Mouse (Mus musculus) CH12.LX (cell line): ENCODE data around the gene Tas2r134. TPM values are rescaled to one million over a fixed set of nuclear protein-coding genes. Genes with fewer than 3 reads are reported as not detected.

Source experiments
- DNase-seq: peaks from one replicate; pipeline ENCODE4 v3.0.0-alpha.2; 2013; ENCODE audit errors: extremely low read depth
- H3K27ac ChIP-seq: 2 replicates; pipeline ENCODE4 v1.5.1; 2012; ENCODE audit warnings: low read depth, mild to moderate bottlenecking, control low read depth, moderate library complexity; ENCODE audit not compliant: insufficient read depth
- H3K27me3 ChIP-seq: replicated peaks from 2 replicates; pipeline ENCODE3; 2012; ENCODE audit warnings: inconsistent platforms
- H3K36me3 ChIP-seq, 2 experiments: replicated peaks in 1 of 2; 2 replicates each; pipeline versions ENCODE3 to v1.6.1; 2012; ENCODE audit warnings: inconsistent platforms in 1 of 2, low read length in 1 of 2, mild to moderate bottlenecking in 1 of 2, mixed read lengths in 1 of 2, moderate library complexity in 1 of 2; ENCODE audit not compliant: control insufficient read depth in 1 of 2, insufficient read depth in 1 of 2
- H3K4me1 ChIP-seq, 2 experiments: 2 replicates each; pipeline ENCODE4 v1.6.1; 2012; ENCODE audit warnings: inconsistent platforms in 1 of 2, moderate library complexity in 1 of 2; ENCODE audit not compliant: insufficient read depth in 2 of 2, control insufficient read depth in 1 of 2
- H3K4me2 ChIP-seq: 2 replicates; pipeline ENCODE4 v1.6.1; 2012; ENCODE audit warnings: low read depth, mild to moderate bottlenecking, control low read depth; ENCODE audit not compliant: poor library complexity, insufficient read depth, severe bottlenecking
- H3K4me3 ChIP-seq, 3 experiments: fragments of 150-350 bp in 1 of 3; sonication (generic) in 1 of 3; replicated peaks in 1 of 3; 2 replicates each; pipeline versions ENCODE3 to v1.5.1; 2011 to 2012; ENCODE audit warnings: low read depth in 2 of 3, low read length in 2 of 3, mild to moderate bottlenecking in 2 of 3, moderate library complexity in 2 of 3, control low read depth in 1 of 3, improper control_type of control experiment in 1 of 3, inconsistent platforms in 1 of 3, mixed read lengths in 1 of 3; ENCODE audit not compliant: poor library complexity in 1 of 3
- H3K79me2 ChIP-seq: replicated peaks from 2 replicates; pipeline ENCODE4 v1.6.1; 2012; ENCODE audit warnings: mild to moderate bottlenecking, moderate library complexity; ENCODE audit not compliant: control insufficient read depth, poor library complexity, insufficient read depth, severe bottlenecking; ENCODE audit errors: extremely low read depth
- H3K9ac ChIP-seq: 2 replicates; pipeline ENCODE4 v1.6.1; 2012; ENCODE audit warnings: low read depth, mild to moderate bottlenecking, control low read depth, moderate library complexity; ENCODE audit not compliant: insufficient read depth
- H3K9me3 ChIP-seq: replicated peaks from 2 replicates; pipeline ENCODE3; 2012; ENCODE audit warnings: low read length, inconsistent platforms, mixed read lengths
- BHLHE40 ChIP-seq: IDR thresholded peaks from 2 replicates; pipeline ENCODE4 v1.6.1; 2011; ENCODE audit warnings: mild to moderate bottlenecking, low read depth, low read length, improper control_type of control experiment
- CTCF ChIP-seq, 2 experiments: IDR thresholded peaks in 1 of 2; conservative IDR thresholded peaks in 1 of 2; 2 replicates each; pipeline ENCODE4 v1.5.1; 2011 to 2012; ENCODE audit warnings: low read depth in 2 of 2, low read length in 2 of 2, improper control_type of control experiment in 1 of 2, inconsistent platforms in 1 of 2, mild to moderate bottlenecking in 1 of 2, moderate library complexity in 1 of 2
- E2F4 ChIP-seq: IDR thresholded peaks from 2 replicates; pipeline ENCODE4 v1.6.1; 2011; ENCODE audit warnings: low read depth, low read length, improper control_type of control experiment; ENCODE audit not compliant: insufficient replicate concordance
- ELF1 ChIP-seq: IDR thresholded peaks from 2 replicates; pipeline ENCODE4 v1.6.1; 2014; ENCODE audit warnings: low read depth, mild to moderate bottlenecking, inconsistent platforms, low read length, improper control_type of control experiment
- EP300 ChIP-seq: IDR thresholded peaks from 2 replicates; pipeline ENCODE4 v1.6.1; 2011; ENCODE audit warnings: low read length, improper control_type of control experiment
- HCFC1 ChIP-seq: IDR thresholded peaks from 2 replicates; pipeline ENCODE4 v1.6.1; 2012; ENCODE audit warnings: low read depth, mild to moderate bottlenecking, inconsistent platforms, low read length, improper control_type of control experiment
- JUN ChIP-seq: IDR thresholded peaks from 2 replicates; pipeline ENCODE4 v1.6.1; 2011; ENCODE audit warnings: low read depth, mild to moderate bottlenecking, low read length, improper control_type of control experiment, moderate library complexity; ENCODE audit not compliant: insufficient read depth
- JUND ChIP-seq: conservative IDR thresholded peaks from 2 replicates; pipeline ENCODE4 v1.6.1; 2011; ENCODE audit warnings: low read depth, low read length, improper control_type of control experiment
- KAT2A ChIP-seq: IDR thresholded peaks from 2 replicates; pipeline ENCODE4 v1.6.1; 2012; ENCODE audit warnings: low read length, improper control_type of control experiment, inconsistent platforms; ENCODE audit not compliant: insufficient replicate concordance
- MAX ChIP-seq: IDR thresholded peaks from 2 replicates; pipeline ENCODE4 v1.6.1; 2011; ENCODE audit warnings: low read length, improper control_type of control experiment
- MAZ ChIP-seq: IDR thresholded peaks from 2 replicates; pipeline ENCODE4 v1.6.1; 2012; ENCODE audit warnings: low read depth, mild to moderate bottlenecking, inconsistent platforms, low read length, improper control_type of control experiment, moderate library complexity
- MEF2A ChIP-seq: IDR thresholded peaks from 2 replicates; pipeline ENCODE4 v1.6.1; 2014; ENCODE audit warnings: low read depth, mild to moderate bottlenecking, inconsistent platforms, low read length, improper control_type of control experiment, borderline replicate concordance
- NELFE ChIP-seq: IDR thresholded peaks from 2 replicates; pipeline ENCODE4 v1.6.1; 2011; ENCODE audit warnings: low read depth, low read length, improper control_type of control experiment
- NRF1 ChIP-seq: IDR thresholded peaks from 2 replicates; pipeline ENCODE4 v1.6.1; 2014; ENCODE audit warnings: low read depth, mild to moderate bottlenecking, inconsistent platforms, low read length, improper control_type of control experiment, moderate library complexity
- POLR2AphosphoS2 ChIP-seq: IDR thresholded peaks from 2 replicates; pipeline ENCODE4 v1.6.1; 2011; ENCODE audit warnings: low read depth, low read length, improper control_type of control experiment
- RCOR1 ChIP-seq: conservative IDR thresholded peaks from 2 replicates; pipeline ENCODE4 v1.6.1; 2012; ENCODE audit warnings: low read depth, mild to moderate bottlenecking, inconsistent platforms, low read length, improper control_type of control experiment
- SIN3A ChIP-seq: IDR thresholded peaks from 2 replicates; pipeline ENCODE4 v1.6.1; 2012; ENCODE audit warnings: low read length, improper control_type of control experiment, inconsistent platforms
- TCF12 ChIP-seq: IDR thresholded peaks from 2 replicates; pipeline ENCODE4 v1.6.1; 2014; ENCODE audit warnings: low read depth, mild to moderate bottlenecking, inconsistent platforms, low read length, improper control_type of control experiment
- UBTF ChIP-seq: IDR thresholded peaks from 2 replicates; pipeline ENCODE4 v1.6.1; 2012; ENCODE audit warnings: low read depth, mild to moderate bottlenecking, inconsistent platforms, low read length, improper control_type of control experiment, moderate library complexity
- USF2 ChIP-seq: conservative IDR thresholded peaks from 2 replicates; pipeline ENCODE4 v1.6.1; 2011; ENCODE audit warnings: low read depth, low read length, improper control_type of control experiment
- ZC3H11A ChIP-seq: IDR thresholded peaks from 2 replicates; pipeline ENCODE4 v1.6.1; 2012; ENCODE audit warnings: low read depth, mild to moderate bottlenecking, inconsistent platforms, low read length, improper control_type of control experiment
- ZMIZ1 ChIP-seq: IDR thresholded peaks from 2 replicates; pipeline ENCODE4 v1.6.1; 2012; ENCODE audit warnings: low read depth, mild to moderate bottlenecking, inconsistent platforms, low read length, improper control_type of control experiment
- dilution Hi-C: fragments of 300-500 bp; cut with MboI; formaldehyde crosslinking; loops from 2 replicates; pipeline ENCODE4 v1.14.3; 2020; ENCODE audit warnings: low sequenced_read_pairs; ENCODE audit not compliant: extremely low pct_unique_long_range_greater_than_20kb, extremely low pct_ligation_motif_present
- in situ Hi-C: fragments of 300-500 bp; cut with MboI; formaldehyde crosslinking; loops from 3 replicates; pipeline ENCODE4 v1.14.3; 2019; ENCODE audit warnings: low sequenced_read_pairs, low pct_ligation_motif_present, low pct_unique_long_range_greater_than_20kb, mixed read lengths
- polyA plus RNA-seq: library from polyadenylated mRNA; unstranded; fragments of >175 nt; gene quantifications from 2 replicates; pipeline ENCODE4 v1.2.1, GENCODE M21; 2012; ENCODE audit warnings: low read depth; ENCODE audit not compliant: insufficient read length
- total RNA-seq, 2 experiments: library from RNA; depleted of rRNA; stranded (reverse); fragments of 300-350 nt in 1 of 2; fragments of >200 nt in 1 of 2; gene quantifications; 2 replicates each; pipeline ENCODE4 v1.2.3; 2012 to 2014

Tas2r134 gene
- total and polyA plus RNA-seq, 3 experiments, result not detected

DNA sequence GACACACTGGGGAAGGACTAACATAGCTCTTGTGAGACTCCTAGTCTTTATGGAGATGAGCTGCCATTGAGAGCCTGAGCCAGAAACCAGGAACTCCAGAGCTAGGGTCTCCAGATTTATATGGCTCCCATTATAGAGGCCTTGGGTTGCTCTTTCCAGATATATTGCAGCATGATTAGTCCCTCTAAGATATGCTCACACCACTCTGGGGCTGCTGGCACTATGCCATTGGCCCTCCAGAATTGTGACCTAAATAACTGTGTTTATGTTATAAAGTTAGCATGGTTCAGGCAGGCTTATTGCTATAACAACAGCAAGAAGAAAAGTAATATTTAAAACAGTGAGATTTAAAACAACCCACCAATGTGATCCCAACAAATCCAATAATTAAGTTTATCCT, 35.2 kb upstream of the Tas2r134 start:
- no peak overlapping the region for H3K27ac ChIP-seq
- no peaks in the 10 kb centered on the region for H3K9me3 ChIP-seq
- no peaks in the 10 kb centered on the region for H3K79me2 ChIP-seq
- no peak for DNase-seq
- no peaks in the 10 kb centered on the region for H3K4me1 ChIP-seq
- no peak overlapping the region for H3K9ac ChIP-seq
- H3K4me2 ChIP-seq, result no peak overlapping the region
- dilution Hi-C loops, result no loop called here
- in situ Hi-C loops, result no loop called here
- no peaks in the 10 kb centered on the region for H3K36me3 ChIP-seq
- H3K4me3 ChIP-seq, result no peak overlapping the region
- H3K27me3 ChIP-seq, result no peaks in the 10 kb centered on the region
- TF ChIP-seq RCOR1, result no peak
- TF ChIP-seq CTCF (conservative IDR thresholded peaks at IDR 0.05 in 1 of 2, IDR thresholded peaks at IDR 0.05 in 1 of 2; ENCODE audit: low read depth in 2 of 2, low read length in 2 of 2), result no peak
- TF ChIP-seq NRF1, result no peak
- TF ChIP-seq, all 38 proteins: peak for 0

DNA sequence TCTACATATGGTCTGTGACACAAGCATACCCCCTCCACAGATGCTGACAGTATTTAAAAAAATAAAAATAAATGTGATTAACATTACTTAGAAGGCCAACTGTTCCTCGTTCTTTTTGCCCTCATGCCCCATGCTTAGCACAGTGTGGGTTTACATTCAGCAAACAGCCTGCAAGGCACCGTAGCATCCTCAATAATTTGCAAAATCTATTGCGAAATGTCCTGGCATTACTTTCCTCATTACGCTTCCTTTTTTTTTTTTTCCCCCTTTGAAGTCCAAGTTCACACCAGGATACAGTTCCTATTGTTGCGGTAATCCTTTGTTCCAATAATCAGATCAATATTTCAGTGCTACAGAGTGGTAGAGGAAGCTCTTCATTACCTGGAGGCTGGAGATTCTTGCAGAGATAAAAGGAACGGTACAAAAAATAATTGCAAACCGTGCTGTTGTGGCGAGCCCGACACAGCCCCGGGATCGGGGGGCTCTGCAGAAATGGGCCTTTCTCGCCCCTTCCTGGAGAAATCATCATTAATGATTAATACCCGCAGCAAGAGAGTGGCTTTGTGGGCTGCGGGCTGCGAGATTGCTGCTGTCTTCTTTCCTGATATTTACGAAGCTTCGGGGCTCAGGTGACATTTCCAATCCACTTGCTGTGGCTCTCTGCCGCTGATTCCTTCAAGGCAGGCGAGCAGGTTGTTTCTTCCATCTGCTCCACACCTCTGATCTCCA, 27.7 kb upstream of the Tas2r134 start:
- no peaks in the 10 kb centered on the region for H3K9me3 ChIP-seq
- no peak for DNase-seq
- no peak overlapping the region for H3K9ac ChIP-seq
- in situ Hi-C loops, result no loop called here
- H3K79me2 ChIP-seq, result no peaks in the 10 kb centered on the region
- H3K4me3 ChIP-seq, result no peak overlapping the region
- dilution Hi-C loops, result no loop called here
- no peak for TF ChIP-seq HCFC1
- H3K36me3 ChIP-seq, result no peaks in the 10 kb centered on the region
- no peak overlapping the region for H3K27ac ChIP-seq
- no peaks in the 10 kb centered on the region for H3K27me3 ChIP-seq
- H3K4me2 ChIP-seq, result no peak overlapping the region
- no peaks in the 10 kb centered on the region for H3K4me1 ChIP-seq

DNA sequence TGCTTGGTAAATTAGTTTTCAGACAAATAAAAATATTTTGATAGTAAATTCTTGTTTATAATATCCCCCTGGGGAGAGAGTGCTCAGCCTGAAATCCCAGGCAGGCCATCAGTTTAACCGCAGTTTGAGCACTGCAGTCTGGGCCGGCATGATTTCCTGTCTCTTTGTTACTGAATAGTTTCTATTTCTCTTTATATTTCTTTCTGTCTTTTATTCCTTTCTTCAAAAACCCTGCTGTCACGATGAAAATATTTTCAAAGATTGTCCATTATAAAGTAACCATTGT, 27.2 kb upstream of the Tas2r134 start:
- no peak overlapping the region for H3K27ac ChIP-seq
- no peaks in the 10 kb centered on the region for H3K79me2 ChIP-seq
- no peak for DNase-seq
- no peak overlapping the region for H3K4me3 ChIP-seq
- dilution Hi-C loops, result no loop called here
- H3K36me3 ChIP-seq, result no peaks in the 10 kb centered on the region
- H3K4me2 ChIP-seq, result no peak overlapping the region
- in situ Hi-C loops, result no loop called here
- H3K4me1 ChIP-seq, result no peaks in the 10 kb centered on the region
- no peak for TF ChIP-seq NELFE
- TF ChIP-seq USF2, result no peak
- no peak for TF ChIP-seq MEF2A
- TF ChIP-seq JUN, result no peak
- no peak for TF ChIP-seq ZMIZ1
- no peak for TF ChIP-seq E2F4
- TF ChIP-seq POLR2AphosphoS2, result no peak
- TF ChIP-seq TCF12, result no peak
- TF ChIP-seq UBTF, result no peak
- TF ChIP-seq BHLHE40, result no peak
- no peak for TF ChIP-seq ELF1
- TF ChIP-seq EP300, result no peak
- TF ChIP-seq RCOR1, result no peak
- TF ChIP-seq ZC3H11A, result no peak
- no peak for TF ChIP-seq MAZ
- no peak for TF ChIP-seq MAX
- TF ChIP-seq NRF1, result no peak
- no peak for TF ChIP-seq SIN3A
- TF ChIP-seq JUND, result no peak
- TF ChIP-seq KAT2A, result no peak
- no peaks in the 10 kb centered on the region for H3K27me3 ChIP-seq
- no peak overlapping the region for H3K9ac ChIP-seq
- no peaks in the 10 kb centered on the region for H3K9me3 ChIP-seq
